Mouse (Mus musculus) cerebellum, adult 2 months (tissue): ENCODE measurements at regions not wholly inside any gene's neighbourhood (a gene's known extent, or its start where the extent isn't known, plus 50 kb on each side); places are given as distances from the start of the nearest gene placed in this dataset.

Experiments used
- CTCF ChIP-seq: fragments of 200-500 bp; IDR thresholded peaks from 2 replicates; pipeline ENCODE4 v1.5.1; 2011; ENCODE audit warnings: low read depth, mild to moderate bottlenecking, control low read depth, low read length, moderate library complexity, borderline replicate concordance; ENCODE audit not compliant: insufficient read depth
- POLR2A ChIP-seq: fragments of 200-500 bp; IDR thresholded peaks from 2 replicates; pipeline ENCODE4 v1.6.1; 2011; ENCODE audit warnings: low read length, control low read depth, borderline replicate concordance; ENCODE audit not compliant: insufficient read depth

DNA sequence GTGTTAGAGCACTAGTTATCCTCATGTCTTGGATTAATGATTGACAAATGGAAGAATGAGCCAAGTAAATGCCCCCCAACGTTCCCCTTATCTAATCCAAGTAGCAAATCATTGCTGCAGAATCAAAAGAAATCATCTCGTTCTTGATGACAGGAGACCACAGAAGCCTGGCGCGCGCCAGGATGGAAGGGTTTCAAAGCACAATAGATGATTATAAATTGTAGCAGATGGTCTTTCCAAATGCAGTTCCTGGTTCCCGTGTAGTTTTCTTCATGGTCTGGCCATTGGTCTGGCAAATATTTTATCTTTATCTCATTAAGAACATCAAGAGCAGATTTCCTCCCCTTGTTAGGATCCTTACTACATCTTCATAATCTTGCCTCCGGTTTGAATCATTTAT, 721.8 kb upstream of the Auts2 start:
- TF ChIP-seq CTCF (no peak), POLR2A (no peak)
